Mouse (Mus musculus) embryonic facial prominence, embryonic 14.5 days (tissue): ENCODE measurements at regions not wholly inside any gene's neighbourhood (a gene's known extent, or its start where the extent isn't known, plus 50 kb on each side); places are given as distances from the start of the nearest gene placed in this dataset.

Experiments used
- ATAC-seq: fragments of 200-750 bp; cut with Nextera tagmentation; 2 replicates; pipeline ENCODE4 v1.8.0; 2017; ENCODE audit warnings: low read depth, moderate number of reproducible peaks, moderate TSS enrichment
- DNase-seq: peaks from one replicate; pipeline ENCODE4 v3.0.0-alpha.2; 2015; ENCODE audit warnings: low spot score
- H3K27ac ChIP-seq: fragments of 300-500 bp; sonication (generic); replicated peaks from 2 replicates; pipeline ENCODE4 v1.5.1; 2014; ENCODE audit warnings: low read depth, mild to moderate bottlenecking, low read length, moderate library complexity
- H3K27me3 ChIP-seq: fragments of 300-500 bp; sonication (generic); replicated peaks from 2 replicates; pipeline ENCODE4 v1.6.1; 2014; ENCODE audit warnings: low read length; ENCODE audit not compliant: control insufficient read depth, insufficient read depth
- H3K36me3 ChIP-seq: fragments of 300-500 bp; sonication (generic); 2 replicates; pipeline ENCODE4 v1.6.1; 2014; ENCODE audit warnings: low read length, mixed read lengths; ENCODE audit not compliant: control insufficient read depth, insufficient read depth
- H3K4me1 ChIP-seq: fragments of 300-500 bp; sonication (generic); 2 replicates; pipeline ENCODE4 v1.6.1; 2014; ENCODE audit warnings: antibody characterized with exemption, low read length; ENCODE audit not compliant: control insufficient read depth, insufficient read depth
- H3K4me2 ChIP-seq: fragments of 300-500 bp; sonication (generic); 2 replicates; pipeline ENCODE4 v1.6.1; 2014; ENCODE audit warnings: low read depth, mild to moderate bottlenecking, low read length, moderate library complexity, mixed read lengths
- H3K4me3 ChIP-seq: fragments of 300-500 bp; sonication (generic); 2 replicates; pipeline ENCODE4 v1.5.1; 2014; ENCODE audit warnings: low read depth, mild to moderate bottlenecking, low read length
- H3K9ac ChIP-seq: fragments of 300-500 bp; sonication (generic); 2 replicates; pipeline ENCODE4 v1.6.1; 2014; ENCODE audit warnings: low read depth, mild to moderate bottlenecking, low read length, moderate library complexity, mixed read lengths
- H3K9me3 ChIP-seq: fragments of 300-500 bp; sonication (generic); 2 replicates; pipeline ENCODE4 v1.6.1; 2016; ENCODE audit warnings: low read length; ENCODE audit not compliant: control insufficient read depth
- WGBS: fragments of 180-500 bp; shearing (Covaris S2); extraction: QIAGEN DNeasy Blood & Tissue Kit; methylation state at CpG from one replicate; pipeline ENCODE4 v1.1.7; 2014; 5-methylcytosine and 5-hydroxymethylcytosine counted together

DNA sequence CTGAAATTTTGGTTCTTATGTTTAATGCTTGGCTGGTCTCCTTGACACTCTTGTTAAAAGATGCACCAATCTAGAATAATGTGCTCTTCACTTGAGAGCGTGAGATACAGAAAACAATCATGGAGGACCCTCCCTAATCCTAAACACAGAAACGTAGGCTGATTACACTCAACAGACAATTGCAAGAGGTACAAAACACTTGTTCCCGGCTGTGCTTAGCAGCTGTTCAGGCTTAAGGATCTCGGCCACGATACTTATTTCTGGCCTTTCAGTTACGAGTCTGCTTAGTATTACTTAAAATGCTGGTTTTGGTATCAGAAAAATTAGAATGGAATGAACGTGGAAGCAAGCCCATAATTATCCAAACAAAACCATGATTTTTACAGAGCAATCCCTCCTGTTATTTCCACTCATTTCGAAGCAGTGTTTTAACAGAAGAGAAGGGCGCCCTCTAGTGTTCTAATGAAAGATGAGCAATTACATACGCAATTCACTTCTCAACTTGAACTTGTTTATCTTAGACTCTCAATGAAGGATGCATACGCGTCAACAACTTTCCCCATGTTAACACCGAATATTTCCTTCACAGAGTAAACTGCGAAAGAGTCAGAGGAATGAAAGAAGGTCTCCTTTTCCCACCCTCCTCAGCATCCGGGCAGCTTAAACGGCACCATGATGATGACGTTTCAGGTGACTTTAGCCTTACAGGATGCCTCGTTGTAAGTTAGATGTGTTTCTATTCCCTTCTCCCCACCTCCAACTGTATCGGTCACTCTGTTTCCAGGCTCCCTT is 394.5 kb downstream of the Trim52 start:
- H3K27ac ChIP-seq, result no peak overlapping the region
- no peaks in the 10 kb centered on the region for H3K36me3 ChIP-seq
- H3K9me3 ChIP-seq, result no peaks in the 10 kb centered on the region
- ATAC-seq (peak; percentile 41; the same call in 1 of the 2 replicates), DNase-seq (peak; percentile 88)
- peak overlapping the region; percentile 23; the same call in 1 of the 2 replicates for H3K4me2 ChIP-seq
- no peaks in the 10 kb centered on the region for H3K27me3 ChIP-seq
- H3K4me3 ChIP-seq, result no peak overlapping the region
- H3K9ac ChIP-seq, result no peak overlapping the region
- H3K4me1 ChIP-seq, result 0 out of 2 replicates have a peak, but pooled peaks cover 3% of the 10 kb centered on the region
- WGBS, result 39% methylated on average over 19 of the region's 19 CpGs

DNA sequence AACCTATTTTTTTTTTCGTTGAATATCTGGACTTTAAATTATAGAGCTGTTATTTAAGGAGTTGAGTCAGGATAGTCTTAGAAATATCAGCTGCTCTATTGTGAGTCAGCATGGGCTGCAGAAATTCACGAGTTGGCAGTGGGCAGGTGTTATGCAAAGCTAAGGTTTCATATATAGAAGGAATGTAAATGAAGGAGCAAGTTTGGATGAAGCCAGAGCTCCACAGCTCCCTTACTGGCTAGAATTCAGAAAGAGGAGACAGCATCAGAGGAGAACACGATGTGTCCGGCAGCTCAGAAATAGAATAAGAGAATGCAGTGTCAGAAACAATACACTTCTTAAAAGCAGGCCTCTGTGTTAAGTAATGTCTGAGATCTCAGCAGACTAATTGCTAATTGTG is 400.9 kb downstream of the Trim52 start:
- H3K4me1 ChIP-seq, result no peaks in the 10 kb centered on the region
- no peak for ATAC-seq
- H3K36me3 ChIP-seq, result no peaks in the 10 kb centered on the region
- no peak for DNase-seq
- H3K9ac ChIP-seq, result no peak overlapping the region
- H3K4me2 ChIP-seq, result no peak overlapping the region
- no peak overlapping the region for H3K27ac ChIP-seq
- no peaks in the 10 kb centered on the region for H3K9me3 ChIP-seq
- H3K4me3 ChIP-seq, result no peak overlapping the region
- no peaks in the 10 kb centered on the region for H3K27me3 ChIP-seq
- 62% methylated on average over 4 of the region's 4 CpGs for WGBS

DNA sequence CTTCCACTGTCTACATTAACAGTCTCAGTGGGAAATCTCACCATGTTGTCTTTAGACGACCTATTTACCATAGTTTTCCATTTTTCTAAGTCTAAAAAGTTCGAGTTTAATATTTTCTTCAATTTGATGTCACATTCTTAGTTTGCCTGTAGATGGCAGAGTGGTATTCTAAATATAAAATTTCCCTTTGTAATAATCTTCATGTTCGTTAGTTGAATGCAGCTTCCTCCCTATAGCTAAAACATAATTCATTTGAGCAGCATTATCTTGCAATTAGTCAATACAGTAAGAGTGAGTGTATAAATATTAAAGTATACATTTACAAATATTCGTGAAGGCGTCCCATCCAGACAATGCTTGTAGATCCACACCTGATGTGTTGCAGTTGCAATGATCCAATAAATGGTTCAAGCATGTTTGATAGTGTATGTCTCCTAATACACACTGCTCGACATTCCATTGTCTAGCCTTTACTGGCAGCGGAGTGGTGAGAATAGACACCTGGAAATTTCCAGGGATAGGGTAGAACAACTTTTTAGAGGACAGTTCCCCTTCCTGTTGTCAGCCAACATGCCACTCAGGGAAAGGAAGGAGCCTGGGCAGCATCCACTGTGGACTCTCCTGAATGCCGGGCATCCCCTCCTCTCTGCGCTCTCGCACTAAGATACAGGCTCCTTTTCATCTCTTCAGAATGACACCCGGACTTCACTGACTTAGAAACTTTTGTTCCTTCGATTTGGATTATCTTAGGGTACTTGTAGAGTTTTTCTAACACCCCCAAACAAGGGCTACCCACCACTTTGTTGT is 412.8 kb downstream of the Trim52 start:
- H3K27ac ChIP-seq, result no peak overlapping the region
- no peak for DNase-seq
- 74% methylated on average over 12 of the region's 12 CpGs for WGBS
- no peak overlapping the region for H3K9ac ChIP-seq
- H3K9me3 ChIP-seq, result no peaks in the 10 kb centered on the region
- H3K4me3 ChIP-seq, result no peak overlapping the region
- H3K27me3 ChIP-seq, result no peaks in the 10 kb centered on the region
- ATAC-seq, result no peak
- H3K36me3 ChIP-seq, result no peaks in the 10 kb centered on the region
- H3K4me1 ChIP-seq, result no peaks in the 10 kb centered on the region
- H3K4me2 ChIP-seq, result no peak overlapping the region

DNA sequence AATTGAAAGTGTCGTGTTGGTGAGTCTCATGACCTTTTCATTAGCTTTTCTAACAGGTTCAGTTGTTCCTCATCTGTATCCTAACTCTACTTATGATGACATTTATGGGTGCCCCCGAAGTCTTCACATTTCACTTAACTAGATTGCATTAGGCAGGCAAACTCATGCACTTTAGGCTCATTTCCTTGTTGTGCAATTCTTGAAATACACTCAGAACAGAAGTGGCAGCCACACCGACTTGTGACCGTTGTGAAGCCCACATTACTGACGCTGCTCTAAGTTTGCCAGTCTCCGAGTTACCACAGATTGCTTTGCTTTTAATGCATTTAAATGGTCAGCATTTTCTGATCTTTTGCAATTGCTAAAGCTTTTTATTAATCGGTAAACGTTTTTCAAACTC is 414.8 kb downstream of the Trim52 start:
- Histone ChIP-seq H3K4me2 (no peak overlapping the region), H3K27me3 (no peaks in the 10 kb centered on the region), H3K4me3 (no peak overlapping the region), H3K27ac (no peak overlapping the region), H3K4me1 (no peaks in the 10 kb centered on the region), H3K36me3 (no peaks in the 10 kb centered on the region), H3K9ac (no peak overlapping the region), H3K9me3 (no peaks in the 10 kb centered on the region)
- DNase-seq (no peak), ATAC-seq (no peak)
- WGBS, result 62% methylated on average over 8 of the region's 8 CpGs

DNA sequence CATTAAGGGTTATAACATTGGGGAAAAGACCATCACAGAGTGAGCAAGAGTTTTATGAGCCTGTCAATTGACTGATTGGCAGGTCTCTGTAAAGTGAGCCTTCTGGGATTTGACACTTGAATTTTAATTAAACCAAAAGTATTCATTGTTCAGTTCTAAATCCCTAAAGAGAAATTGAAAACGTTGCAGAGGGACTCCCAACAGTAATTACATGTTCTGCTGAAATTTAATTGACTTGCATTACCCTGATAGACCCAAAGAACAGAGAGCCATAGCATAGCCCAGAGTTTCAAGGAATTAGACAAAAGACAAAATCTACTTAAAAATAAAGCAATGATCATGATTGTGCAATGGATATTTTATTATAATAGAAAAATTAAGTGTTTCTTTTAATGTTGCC is 444.2 kb downstream of the Trim52 start:
- H3K36me3 ChIP-seq, result no peaks in the 10 kb centered on the region
- WGBS, result 15% methylated on average over 1 of the region's 1 CpGs
- H3K9me3 ChIP-seq, result no peaks in the 10 kb centered on the region
- no peak overlapping the region for H3K9ac ChIP-seq
- H3K4me2 ChIP-seq, result no peak overlapping the region
- no peaks in the 10 kb centered on the region for H3K27me3 ChIP-seq
- DNase-seq, result peak; percentile 4
- ATAC-seq, result no peak
- H3K4me1 ChIP-seq, result no peaks in the 10 kb centered on the region
- no peak overlapping the region for H3K4me3 ChIP-seq
- H3K27ac ChIP-seq, result no peak overlapping the region

DNA sequence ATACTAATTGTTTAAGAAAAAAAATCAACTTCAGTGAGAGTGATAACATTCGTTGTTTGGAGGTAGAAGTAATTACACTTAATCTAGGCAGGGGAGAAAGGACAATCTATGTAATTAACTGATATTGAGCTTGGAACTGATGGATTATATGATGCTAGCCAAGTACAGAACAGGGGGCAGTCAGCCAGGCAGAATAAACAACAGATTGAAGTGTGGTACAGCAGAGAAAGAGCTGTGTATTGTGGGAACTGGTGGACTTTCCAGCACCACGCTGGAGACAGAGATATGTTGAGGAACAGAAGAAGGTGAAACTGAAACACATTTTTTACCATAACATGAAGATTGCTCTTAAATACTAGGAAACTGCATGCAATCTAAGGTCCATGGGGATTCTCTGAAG is 473.3 kb downstream of the Trim52 start:
- no peak overlapping the region for H3K4me2 ChIP-seq
- H3K9ac ChIP-seq, result no peak overlapping the region
- ATAC-seq (no peak), DNase-seq (no peak)
- no peak overlapping the region for H3K4me3 ChIP-seq
- no peak overlapping the region for H3K27ac ChIP-seq
- H3K36me3 ChIP-seq, result no peaks in the 10 kb centered on the region
- no peaks in the 10 kb centered on the region for H3K9me3 ChIP-seq
- WGBS, result 61% methylated on average over 2 of the region's 2 CpGs
- H3K27me3 ChIP-seq, result no peaks in the 10 kb centered on the region
- H3K4me1 ChIP-seq, result no peaks in the 10 kb centered on the region

DNA sequence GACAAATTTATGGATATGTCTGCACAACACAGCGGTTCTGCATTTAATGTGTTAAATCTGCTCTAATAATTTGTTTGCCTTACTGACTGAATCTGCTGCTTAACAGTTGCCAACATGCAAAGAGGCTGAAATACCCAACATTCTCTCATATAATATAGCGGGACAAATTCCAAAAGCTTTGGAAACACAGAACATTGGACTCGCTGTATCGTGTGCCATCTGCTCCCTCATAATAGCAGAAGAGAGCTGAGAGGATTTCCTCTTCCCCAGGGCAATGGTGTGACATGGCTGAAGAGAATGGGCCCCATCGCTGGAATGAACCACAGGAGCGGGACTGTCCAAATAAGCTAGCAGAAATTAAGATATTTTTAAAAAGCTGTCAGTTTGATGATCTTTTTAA is 475.9 kb downstream of the Trim52 start:
- no peak overlapping the region for H3K27ac ChIP-seq
- no peaks in the 10 kb centered on the region for H3K4me1 ChIP-seq
- WGBS, result 77% methylated on average over 6 of the region's 6 CpGs
- H3K27me3 ChIP-seq, result no peaks in the 10 kb centered on the region
- ATAC-seq (no peak), DNase-seq (peak; percentile 13)
- H3K9me3 ChIP-seq, result no peaks in the 10 kb centered on the region
- no peaks in the 10 kb centered on the region for H3K36me3 ChIP-seq
- no peak overlapping the region for H3K4me2 ChIP-seq
- no peak overlapping the region for H3K9ac ChIP-seq
- H3K4me3 ChIP-seq, result no peak overlapping the region

DNA sequence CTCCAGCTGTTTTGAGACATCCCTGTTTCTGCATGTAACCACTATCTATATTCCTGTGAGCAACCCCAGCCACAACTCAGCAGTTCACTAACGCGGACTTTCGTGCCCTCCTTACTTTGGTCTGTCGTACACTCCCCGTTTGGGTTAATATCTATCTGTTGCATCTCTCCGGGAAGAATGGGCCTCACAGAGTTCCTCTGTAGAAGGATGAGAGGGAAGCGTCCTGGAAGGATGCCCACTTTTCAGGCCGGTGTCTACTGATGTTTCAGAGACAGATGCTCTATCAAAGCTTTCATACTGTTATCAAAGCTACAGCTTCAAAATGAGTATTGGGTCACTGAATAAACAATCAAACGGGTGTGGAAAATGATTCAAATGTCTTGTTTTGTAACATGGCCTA is 487.4 kb downstream of the Trim52 start:
- H3K4me1 ChIP-seq, result no peaks in the 10 kb centered on the region
- no peak overlapping the region for H3K4me2 ChIP-seq
- WGBS, result 81% methylated on average over 9 of the region's 9 CpGs
- H3K9me3 ChIP-seq, result no peaks in the 10 kb centered on the region
- no peak overlapping the region for H3K4me3 ChIP-seq
- no peaks in the 10 kb centered on the region for H3K36me3 ChIP-seq
- DNase-seq (no peak), ATAC-seq (no peak)
- no peak overlapping the region for H3K9ac ChIP-seq
- no peak overlapping the region for H3K27ac ChIP-seq
- H3K27me3 ChIP-seq, result no peaks in the 10 kb centered on the region
